Mouse (Mus musculus) lung, adult 2 months (tissue): Measurements from ENCODE around the gene Zbtb7b.

ENCODE experiments used
- CTCF ChIP-seq: fragments of 200-500 bp; IDR thresholded peaks from 2 replicates; pipeline ENCODE4 v1.5.1; 2011; ENCODE audit warnings: mild to moderate bottlenecking, low read length, control low read depth; ENCODE audit not compliant: insufficient read depth
- POLR2A ChIP-seq: fragments of 200-500 bp; IDR thresholded peaks from 2 replicates; pipeline ENCODE4 v1.6.1; 2011; ENCODE audit warnings: low read depth, mild to moderate bottlenecking, control low read depth, low read length, borderline replicate concordance; ENCODE audit errors: extremely low read depth

DNA sequence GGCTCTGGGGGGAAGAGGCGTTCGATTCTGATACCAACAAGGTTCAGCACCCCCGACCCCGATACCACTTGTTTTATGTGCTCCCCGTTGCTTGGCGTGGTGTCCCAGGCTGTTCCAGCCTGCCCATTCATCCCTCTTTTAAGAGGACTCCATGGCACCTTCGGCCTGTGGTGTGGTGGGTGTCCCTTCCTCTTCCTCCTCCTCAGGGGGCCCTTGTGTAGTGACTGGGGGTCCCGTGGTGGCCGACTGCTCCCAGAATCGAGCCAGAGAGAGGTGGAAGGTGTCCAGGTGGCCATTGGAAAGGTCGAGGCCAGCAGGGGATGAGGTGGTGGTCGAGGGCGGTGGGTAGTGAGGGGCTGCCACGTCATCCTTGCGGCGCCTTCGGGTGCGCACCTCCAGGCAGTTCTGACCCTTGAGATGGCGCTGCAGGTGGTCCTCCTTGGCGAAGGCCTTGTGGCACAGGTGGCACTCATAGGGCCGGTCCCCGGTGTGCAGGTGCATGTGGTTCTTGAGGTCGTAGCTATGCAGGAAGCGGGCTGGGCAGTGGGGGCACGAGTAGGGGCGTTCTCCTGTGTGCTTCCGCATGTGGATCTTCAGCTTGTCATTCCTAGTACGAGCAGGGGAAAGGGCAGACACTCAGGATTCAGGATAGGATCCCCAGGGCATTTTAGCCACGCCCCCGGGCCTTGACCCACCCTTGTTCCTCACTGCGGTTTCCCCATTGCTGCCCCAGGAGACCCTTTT lies 15.0 kb downstream of the Zbtb7b start:
- no peak for TF ChIP-seq CTCF
- TF ChIP-seq POLR2A = no peak
